Mouse (Mus musculus) heart, adult 2 months (tissue): Measurements from ENCODE around the gene Gpr132.

Experiments
- CTCF ChIP-seq: fragments of 200-600 bp; IDR thresholded peaks from 2 replicates; pipeline ENCODE4 v1.8.1; 2022; ENCODE audit warnings: antibody characterized with exemption, mild to moderate bottlenecking, moderate library complexity
- EP300 ChIP-seq: fragments of 200-500 bp; IDR thresholded peaks from 2 replicates; pipeline ENCODE4 v1.6.1; 2011; ENCODE audit warnings: low read depth, low read length, control low read depth; ENCODE audit not compliant: insufficient read depth
- POLR2A ChIP-seq: fragments of 200-500 bp; IDR thresholded peaks from 2 replicates; pipeline ENCODE4 v1.6.1; 2011; ENCODE audit warnings: mild to moderate bottlenecking, low read depth, low read length, control low read depth; ENCODE audit not compliant: insufficient read depth

GRCm38 (mm10) chr12:112810092-112810885, 57.7 kb downstream of the Gpr132 start:
- TF ChIP-seq POLR2A, result no peak
- no peak for TF ChIP-seq CTCF
- no peak for TF ChIP-seq EP300
